Mouse (Mus musculus): Measurements from ENCODE around the gene Gm20671. TPM values are rescaled to one million over a fixed set of nuclear protein-coding genes. Genes with fewer than 3 reads are reported as not detected.
"Not testable (repeated sequence)": the region's sequence is repeated elsewhere in the genome, so short reads cannot be mapped to it uniquely, and the experiment has no call there.

Gm20671 gene
- polyA plus RNA-seq, 1 experiment from 2014 or later: not detected

- WGBS: 89% methylated on average over 3 of the region's 3 CpGs
- Histone ChIP-seq H3K4me1 (replicated peaks) (no peaks in the 10 kb centered on the region), H3K9ac (no peak overlapping the region), H3K27me3 (replicated peaks) (no peaks in the 10 kb centered on the region), H3K36me3 (0 out of 2 replicates have a peak, but pooled peaks cover 2% of the 10 kb centered on the region), H3K9me3 (no peaks in the 10 kb centered on the region), H3K4me3 (replicated peaks) (no peak overlapping the region), H3K27ac (no peak overlapping the region), H3K4me2 (replicated peaks) (no peak overlapping the region)
- ATAC-seq: no peak
Measured at GRCm38 (mm10) chr5:32778168-32778567, 48.7 kb downstream of the Gm20671 start.

- 92% methylated on average over 2 of the region's 2 CpGs for WGBS
Measured at GRCm38 (mm10) chr5:32772361-32772760, 54.5 kb downstream of the Gm20671 start.

GRCm38 (mm10) chr5:32767636-32768373, 59.1 kb downstream of the Gm20671 start:
- no peaks in the 10 kb centered on the region for H3K27me3 ChIP-seq (replicated peaks)
- 0 out of 2 replicates have a peak, but pooled peaks cover 8% of the 10 kb centered on the region for H3K36me3 ChIP-seq
- WGBS: 92% methylated on average over 4 of the region's 4 CpGs
- H3K9me3 ChIP-seq: no peaks in the 10 kb centered on the region
- no peak for ATAC-seq
- H3K27ac ChIP-seq: no peak overlapping the region
- H3K9ac ChIP-seq: no peak overlapping the region
- peaks cover 5% of the 10 kb centered on the region; the same call in 1 of the 2 replicates for H3K4me1 ChIP-seq (replicated peaks)
- no peak overlapping the region for H3K4me2 ChIP-seq (replicated peaks)
- no peak overlapping the region for H3K4me3 ChIP-seq (replicated peaks)

More at GRCm38 (mm10) chr5:32772361-32772760, 54.5 kb downstream of the Gm20671 start:
- Histone ChIP-seq H3K27ac (no peak overlapping the region), H3K27me3 (replicated peaks) (no peaks in the 10 kb centered on the region), H3K9me3 (no peaks in the 10 kb centered on the region), H3K4me3 (replicated peaks) (no peak overlapping the region), H3K9ac (no peak overlapping the region), H3K4me1 (replicated peaks) (no peaks in the 10 kb centered on the region), H3K4me2 (replicated peaks) (no peak overlapping the region), H3K36me3 (0 out of 2 replicates have a peak, but pooled peaks cover 4% of the 10 kb centered on the region)
- no peak for ATAC-seq

GRCm38 (mm10) chr5:32767004-32767403, 59.9 kb downstream of the Gm20671 start:
- Histone ChIP-seq H3K36me3 (0 out of 2 replicates have a peak, but pooled peaks cover 8% of the 10 kb centered on the region), H3K27ac (no peak overlapping the region), H3K4me1 (replicated peaks) (peaks cover 5% of the 10 kb centered on the region; the same call in 1 of the 2 replicates), H3K9me3 (no peaks in the 10 kb centered on the region), H3K27me3 (replicated peaks) (no peaks in the 10 kb centered on the region), H3K4me2 (replicated peaks) (no peak overlapping the region), H3K9ac (no peak overlapping the region), H3K4me3 (replicated peaks) (no peak overlapping the region)
- whole genome bisulfite sequencing: 42% methylated on average over 3 of the region's 3 CpGs
- ATAC-seq: no peak

GRCm38 (mm10) chr5:32761566-32762140, 65.3 kb downstream of the Gm20671 start:
- peaks cover 11% of the 10 kb centered on the region; the same call in 1 of the 2 replicates for H3K36me3 ChIP-seq
- H3K4me3 ChIP-seq (replicated peaks): no peak overlapping the region
- no peak overlapping the region for H3K9ac ChIP-seq
- H3K4me1 ChIP-seq (replicated peaks): peaks cover 3% of the 10 kb centered on the region; the same call in 1 of the 2 replicates
- ATAC-seq: peak; percentile 52; the same call in 1 of the 2 replicates
- H3K27ac ChIP-seq: no peak overlapping the region; the same call in 1 of the 2 replicates
- H3K27me3 ChIP-seq (replicated peaks): no peaks in the 10 kb centered on the region
- no peaks in the 10 kb centered on the region for H3K9me3 ChIP-seq
- 78% methylated on average over 5 of the region's 5 CpGs for WGBS
- H3K4me2 ChIP-seq (replicated peaks): no peak overlapping the region

GRCm38 (mm10) chr5:32760787-32761186, 66.1 kb downstream of the Gm20671 start:
- Histone ChIP-seq H3K27me3 (replicated peaks) (no peaks in the 10 kb centered on the region), H3K9ac (no peak overlapping the region), H3K4me2 (replicated peaks) (no peak overlapping the region), H3K4me3 (replicated peaks) (no peak overlapping the region), H3K36me3 (peaks cover 11% of the 10 kb centered on the region; the same call in 1 of the 2 replicates), H3K4me1 (replicated peaks) (no peaks in the 10 kb centered on the region), H3K9me3 (no peaks in the 10 kb centered on the region), H3K27ac (no peak overlapping the region)
- WGBS: 52% methylated on average over 3 of the region's 3 CpGs
- ATAC-seq: peak; percentile 86

- peak; percentile 19; the same call in 1 of the 2 replicates for ATAC-seq
- not testable (repeated sequence) for H3K4me1 ChIP-seq (replicated peaks); H3K27ac ChIP-seq; H3K27me3 ChIP-seq (replicated peaks); H3K4me3 ChIP-seq (replicated peaks); H3K9ac ChIP-seq; H3K9me3 ChIP-seq; H3K4me2 ChIP-seq (replicated peaks)
- 90% methylated on average over 18 of the region's 18 CpGs for WGBS
- H3K36me3 ChIP-seq: peaks cover 11% of the 10 kb centered on the region; the same call in 1 of the 2 replicates
Measured at GRCm38 (mm10) chr5:32760352-32760751, 66.6 kb downstream of the Gm20671 start.

- no peak for ATAC-seq
- 75% methylated on average over 2 of the region's 2 CpGs for WGBS
- no peak overlapping the region for H3K27ac ChIP-seq
- H3K4me2 ChIP-seq (replicated peaks): no peak overlapping the region
- no peaks in the 10 kb centered on the region for H3K27me3 ChIP-seq (replicated peaks)
- peaks cover 11% of the 10 kb centered on the region; the same call in 1 of the 2 replicates for H3K36me3 ChIP-seq
- no peak overlapping the region for H3K9ac ChIP-seq
- H3K4me3 ChIP-seq (replicated peaks): no peak overlapping the region
- no peaks in the 10 kb centered on the region for H3K9me3 ChIP-seq
- H3K4me1 ChIP-seq (replicated peaks): no peaks in the 10 kb centered on the region
Measured at GRCm38 (mm10) chr5:32759662-32760061, 67.2 kb downstream of the Gm20671 start.

GRCm38 (mm10) chr5:32756141-32756540, 70.8 kb downstream of the Gm20671 start:
- H3K4me2 ChIP-seq (replicated peaks): no peak overlapping the region
- 0 out of 2 replicates have a peak, but pooled peaks cover 3% of the 10 kb centered on the region for H3K4me1 ChIP-seq (replicated peaks)
- no peak overlapping the region for H3K4me3 ChIP-seq (replicated peaks)
- no peaks in the 10 kb centered on the region for H3K27me3 ChIP-seq (replicated peaks)
- H3K9ac ChIP-seq: no peak overlapping the region
- H3K9me3 ChIP-seq: no peaks in the 10 kb centered on the region
- ATAC-seq: no peak
- no peak overlapping the region for H3K27ac ChIP-seq
- 90% methylated on average over 8 of the region's 8 CpGs for WGBS
- H3K36me3 ChIP-seq: peaks cover 3% of the 10 kb centered on the region; the same call in 1 of the 2 replicates

- H3K36me3 ChIP-seq: no peaks in the 10 kb centered on the region
- ATAC-seq: no peak
- peaks cover 15% of the 10 kb centered on the region; the same call in 1 of the 2 replicates for H3K4me1 ChIP-seq (replicated peaks)
- H3K27me3 ChIP-seq (replicated peaks): no peaks in the 10 kb centered on the region
- no peaks in the 10 kb centered on the region for H3K9me3 ChIP-seq
- H3K4me3 ChIP-seq (replicated peaks): no peak overlapping the region
- no peak overlapping the region for H3K4me2 ChIP-seq (replicated peaks)
- 51% methylated on average over 2 of the region's 2 CpGs for WGBS
- H3K9ac ChIP-seq: no peak overlapping the region
- no peak overlapping the region for H3K27ac ChIP-seq
Measured at GRCm38 (mm10) chr5:32751736-32752135, 75.2 kb downstream of the Gm20671 start.

- no peak for ATAC-seq
- H3K4me1 ChIP-seq (replicated peaks): peaks cover 28% of the 10 kb centered on the region
Measured at GRCm38 (mm10) chr5:32748936-32749335, 78.0 kb downstream of the Gm20671 start.

GRCm38 (mm10) chr5:32747650-32748375, 79.1 kb downstream of the Gm20671 start:
- WGBS: 59% methylated on average over 6 of the region's 6 CpGs
- Histone ChIP-seq H3K9ac (no peak overlapping the region), H3K36me3 (no peaks in the 10 kb centered on the region), H3K4me2 (replicated peaks) (no peak overlapping the region), H3K4me1 (replicated peaks) (peaks cover 33% of the 10 kb centered on the region), H3K27me3 (replicated peaks) (no peaks in the 10 kb centered on the region), H3K27ac (0 out of 2 replicates have a peak overlapping the region, but pooled peaks have one; percentile 24), H3K9me3 (no peaks in the 10 kb centered on the region), H3K4me3 (replicated peaks) (no peak overlapping the region)
- ATAC-seq: no peak; the same call in 1 of the 2 replicates

More at GRCm38 (mm10) chr5:32748936-32749335, 78.0 kb downstream of the Gm20671 start:
- H3K36me3 ChIP-seq: no peaks in the 10 kb centered on the region
- H3K27me3 ChIP-seq (replicated peaks): no peaks in the 10 kb centered on the region
- WGBS: 69% methylated on average over 6 of the region's 6 CpGs
- H3K4me3 ChIP-seq (replicated peaks): no peak overlapping the region
- H3K27ac ChIP-seq: no peak overlapping the region
- no peak overlapping the region for H3K4me2 ChIP-seq (replicated peaks)
- H3K9ac ChIP-seq: no peak overlapping the region
- H3K9me3 ChIP-seq: no peaks in the 10 kb centered on the region
